Mouse (Mus musculus) thymus, adult 2 months (tissue): ENCODE measurements around the gene Suds3. TPM values are rescaled to one million over a fixed set of nuclear protein-coding genes. Genes with fewer than 3 reads are reported as not detected.

Experiments used
- DNase-seq: peaks from one replicate; pipeline ENCODE4 v3.0.0; 2021
- H3K27ac ChIP-seq: fragments of 200-500 bp; 2 replicates; pipeline ENCODE4 v1.5.1; 2012; ENCODE audit warnings: low read length, control low read depth; ENCODE audit not compliant: control insufficient read depth, insufficient read depth
- H3K27me3 ChIP-seq: fragments of 200-500 bp; 2 replicates; pipeline ENCODE4 v1.6.1; 2012; ENCODE audit warnings: mild to moderate bottlenecking, low read length, moderate library complexity, mixed read lengths; ENCODE audit not compliant: control insufficient read depth, insufficient read depth
- H3K36me3 ChIP-seq: fragments of 200-500 bp; 2 replicates; pipeline ENCODE4 v1.6.1; 2012; ENCODE audit warnings: mild to moderate bottlenecking, low read length, moderate library complexity; ENCODE audit not compliant: control insufficient read depth, insufficient read depth
- H3K4me1 ChIP-seq: fragments of 200-500 bp; replicated peaks from 2 replicates; pipeline ENCODE4 v1.6.1; 2012; ENCODE audit warnings: low read length; ENCODE audit not compliant: control insufficient read depth, insufficient read depth
- H3K4me3 ChIP-seq: fragments of 200-500 bp; 2 replicates; pipeline ENCODE4 v1.5.1; 2012; ENCODE audit warnings: mild to moderate bottlenecking, low read length, control low read depth, moderate library complexity; ENCODE audit not compliant: control insufficient read depth, insufficient read depth
- CTCF ChIP-seq: fragments of 200-500 bp; IDR thresholded peaks from 2 replicates; pipeline ENCODE4 v1.5.1; 2012; ENCODE audit warnings: mild to moderate bottlenecking, control low read depth, low read length, moderate library complexity, borderline replicate concordance; ENCODE audit not compliant: control insufficient read depth, poor library complexity, insufficient read depth; ENCODE audit errors: extremely low read depth
- POLR2A ChIP-seq: fragments of 200-500 bp; IDR thresholded peaks from 2 replicates; pipeline ENCODE4 v1.6.1; 2012; ENCODE audit warnings: mild to moderate bottlenecking, low read length, control low read depth, moderate library complexity; ENCODE audit not compliant: control insufficient read depth, poor library complexity, insufficient read depth; ENCODE audit errors: extremely low read depth
- WGBS: fragments of 180-500 bp; shearing (Covaris S2); methylation state at CpG from one replicate; pipeline ENCODE4 v1.1.7; 2018; 5-methylcytosine and 5-hydroxymethylcytosine counted together
- polyA plus RNA-seq: library from polyadenylated mRNA; depleted of rRNA; stranded (reverse); fragments of >200 nt; gene quantifications from 2 replicates; pipeline ENCODE4 v1.2.3, GENCODE M21; 2012

Gene Suds3
- polyA plus RNA-seq, 1 experiment: 108 TPM

GRCm38 (mm10) chr5:117137011-117137410 is 21.1 kb upstream of the Suds3 start:
- TF ChIP-seq CTCF (no peak), POLR2A (no peak)
- Histone ChIP-seq H3K27ac (peak overlapping the region; percentile 10; the same call in 1 of the 2 replicates), H3K4me3 (no peak overlapping the region), H3K27me3 (no peaks in the 10 kb centered on the region), H3K36me3 (no peaks in the 10 kb centered on the region), H3K4me1 (peaks cover 49% of the 10 kb centered on the region)
- 74% methylated on average over 10 of the region's 10 CpGs for WGBS
- no peak for DNase-seq

DNA sequence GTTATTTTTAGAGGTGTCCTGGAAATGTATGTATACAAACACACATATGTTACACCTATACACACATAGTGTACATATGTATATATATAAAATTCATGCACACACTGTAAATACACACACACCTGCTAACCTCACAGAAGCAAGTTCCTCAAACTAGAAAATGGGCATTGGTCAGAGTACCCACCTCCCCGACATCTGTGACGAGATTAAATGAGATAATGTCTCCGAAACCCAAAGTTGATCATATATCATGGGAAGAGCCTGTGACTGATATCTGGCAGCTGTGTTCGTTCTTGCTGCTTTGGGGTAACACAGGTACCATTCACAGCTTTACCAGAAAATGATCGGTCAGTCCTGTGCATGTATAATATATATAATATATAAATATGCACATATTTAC is 20.7 kb upstream of the Suds3 start:
- 75% methylated on average over 5 of the region's 5 CpGs for WGBS
- no peak overlapping the region for H3K27ac ChIP-seq
- no peaks in the 10 kb centered on the region for H3K36me3 ChIP-seq
- H3K27me3 ChIP-seq: no peaks in the 10 kb centered on the region
- no peak overlapping the region for H3K4me3 ChIP-seq
- no peak for DNase-seq
- no peak for TF ChIP-seq CTCF
- TF ChIP-seq POLR2A: no peak
- H3K4me1 ChIP-seq: peaks cover 52% of the 10 kb centered on the region

GRCm38 (mm10) chr5:117135869-117136268 is 20.0 kb upstream of the Suds3 start:
- peak overlapping the region; percentile 24 for H3K4me3 ChIP-seq
- H3K36me3 ChIP-seq: no peaks in the 10 kb centered on the region
- TF ChIP-seq POLR2A: no peak
- no peak for TF ChIP-seq CTCF
- peak overlapping the region; percentile 29; the same call in 1 of the 2 replicates for H3K27ac ChIP-seq
- no peaks in the 10 kb centered on the region for H3K27me3 ChIP-seq
- peaks cover 56% of the 10 kb centered on the region for H3K4me1 ChIP-seq
- DNase-seq: peak; percentile 55
- WGBS: 5% methylated on average over 9 of the region's 9 CpGs

- Histone ChIP-seq H3K4me1 (peaks cover 58% of the 10 kb centered on the region), H3K36me3 (no peaks in the 10 kb centered on the region), H3K4me3 (0 out of 2 replicates have a peak overlapping the region, but pooled peaks have one; percentile 2), H3K27ac (no peak overlapping the region; the same call in none of the 2 replicates), H3K27me3 (no peaks in the 10 kb centered on the region)
- no peak for DNase-seq
- no peak for TF ChIP-seq POLR2A
- no peak for TF ChIP-seq CTCF
- 26% methylated on average over 3 of the region's 3 CpGs for WGBS
Observed at GRCm38 (mm10) chr5:117134889-117135456, 19.1 kb upstream of the Suds3 start.

DNA sequence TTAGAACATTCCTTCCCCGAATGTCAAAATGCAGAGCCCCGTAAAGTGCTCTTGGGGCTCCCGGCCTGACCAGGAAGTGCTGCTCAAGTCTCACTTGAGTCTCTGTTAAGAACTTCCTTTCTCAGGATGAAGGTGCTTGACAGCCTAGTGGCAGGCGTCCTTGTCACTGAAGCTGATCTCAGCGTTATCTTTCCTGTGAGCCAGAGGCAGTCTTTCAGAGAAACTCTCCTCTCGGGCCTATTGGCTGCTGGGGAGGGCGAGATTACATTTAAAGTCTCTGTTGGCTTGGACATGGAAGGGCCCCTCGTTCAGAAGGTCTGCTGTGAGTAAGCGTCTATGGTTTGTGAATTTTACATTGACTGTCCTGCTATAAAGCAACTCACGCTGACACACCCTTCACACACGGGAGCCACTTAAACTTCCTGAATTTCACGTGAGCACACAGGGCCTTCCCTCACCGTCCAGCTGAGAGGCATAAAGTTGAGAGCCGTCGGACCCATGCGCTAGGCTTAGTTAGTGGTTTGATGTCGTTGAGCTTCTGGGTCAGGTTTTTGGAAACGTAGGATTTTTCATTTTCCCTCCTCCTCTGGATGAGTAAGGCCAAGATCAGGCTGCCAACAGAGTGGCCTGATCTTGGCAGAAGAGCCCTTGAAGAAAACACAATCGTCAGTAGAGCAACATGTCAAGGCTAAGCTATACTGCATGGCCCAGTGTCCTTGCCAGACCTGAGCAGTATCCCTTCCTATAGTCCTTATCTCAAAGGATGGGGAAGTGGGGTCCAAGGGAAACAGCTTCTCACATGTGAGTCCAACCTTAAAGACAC is 18.4 kb upstream of the Suds3 start:
- no peaks in the 10 kb centered on the region for H3K36me3 ChIP-seq
- peak; percentile 53 for DNase-seq
- peak overlapping the region; percentile 93 for H3K4me3 ChIP-seq
- H3K27me3 ChIP-seq: no peaks in the 10 kb centered on the region
- peaks cover 55% of the 10 kb centered on the region for H3K4me1 ChIP-seq
- peak; percentile 15; the same call in 1 of the 2 replicates for TF ChIP-seq POLR2A
- TF ChIP-seq CTCF: no peak
- 3% methylated on average over 19 of the region's 19 CpGs for WGBS
- H3K27ac ChIP-seq: peak overlapping the region; percentile 90

GRCm38 (mm10) chr5:117133446-117134065 is 17.6 kb upstream of the Suds3 start:
- TF ChIP-seq CTCF: no peak
- peak; percentile 70 for TF ChIP-seq POLR2A
- Histone ChIP-seq H3K27me3 (no peaks in the 10 kb centered on the region), H3K36me3 (no peaks in the 10 kb centered on the region), H3K4me3 (peak overlapping the region; percentile 93), H3K4me1 (peaks cover 49% of the 10 kb centered on the region), H3K27ac (peak overlapping the region; percentile 90)
- WGBS: 6% methylated on average over 17 of the region's 17 CpGs
- peak; percentile 83 for DNase-seq
